Mouse (Mus musculus) liver, embryonic 15.5 days (tissue): ENCODE data around the gene Mgrn1. TPM values are rescaled to one million over a fixed set of nuclear protein-coding genes. Genes with fewer than 3 reads are reported as not detected.

Experiments used
- polyA plus RNA-seq: library from polyadenylated mRNA; unstranded; fragments of >200 nt; fragmentation: Nextera tagmentation; extraction: Ambion mirVana; gene quantifications from 2 replicates; pipeline ENCODE4 v1.2.1, GENCODE M21; 2015

The Mgrn1 gene
- polyA plus RNA-seq, 1 experiment from 2014 or later = 25.4 TPM

Other genes with a start within 250 kb of the Mgrn1 start
- gene Vasn, start 246.3 kb upstream of the Mgrn1 start, polyA plus RNA-seq = 2.4 and 2.8 TPM in 2 replicates
- gene Dnaja3, start 246.3 kb upstream of the Mgrn1 start, polyA plus RNA-seq = 45.7 and 50.1 TPM in 2 replicates
- gene Coro7, start 206.5 kb upstream of the Mgrn1 start, polyA plus RNA-seq = 10.5 and 13.1 TPM in 2 replicates
- 37.2 and 39.6 TPM in 2 replicates for gene Nmral1, start 166.9 kb upstream of the Mgrn1 start, polyA plus RNA-seq
- 36.6 and 37.9 TPM in 2 replicates for gene Hmox2, start 159.9 kb upstream of the Mgrn1 start, polyA plus RNA-seq
- gene Cdip1, start 96.0 kb upstream of the Mgrn1 start, polyA plus RNA-seq = 20.9 and 24.5 TPM in 2 replicates
- 0.09 and 0.14 TPM in 2 replicates for gene 4930562C15Rik, start 50.8 kb upstream of the Mgrn1 start, polyA plus RNA-seq
- 10.6 and 11.5 TPM in 2 replicates for gene Ubald1, start 5.9 kb upstream of the Mgrn1 start, polyA plus RNA-seq
- gene Nudt16l1, start 52.5 kb downstream of the Mgrn1 start, polyA plus RNA-seq = 49.0 and 50.2 TPM in 2 replicates
- 14.8 and 18.5 TPM in 2 replicates for gene Anks3, start 78.0 kb downstream of the Mgrn1 start, polyA plus RNA-seq
- gene Sept12, start 111.6 kb downstream of the Mgrn1 start, polyA plus RNA-seq = not detected in 2 replicates
- 7.5 and 9.1 TPM in 2 replicates for gene Smim22, start 121.0 kb downstream of the Mgrn1 start, polyA plus RNA-seq
- 65.2 and 78.7 TPM in 2 replicates for gene Rogdi, start 127.3 kb downstream of the Mgrn1 start, polyA plus RNA-seq
- 41.6 and 46.0 TPM in 2 replicates for gene Glyr1, start 163.6 kb downstream of the Mgrn1 start, polyA plus RNA-seq
- gene Ubn1, start 163.8 kb downstream of the Mgrn1 start, polyA plus RNA-seq = 8.5 and 9.5 TPM in 2 replicates
- gene Ppl, start 246.2 kb downstream of the Mgrn1 start, polyA plus RNA-seq = 0.38 and 0.60 TPM in 2 replicates